ENCODE assay signal across 15 mouse cellular contexts in genomic region chr9:108178391-108178790, GRCm38 (mm10).
"Had no signal": no experiment of that assay in that cellular context is flagged by ENCODE, and none has a peak within 500 bp of the region (broad histone marks: within the 10 kb centered on the region; RNA-seq: fewer than 3 reads in every experiment).

No protein-coding gene starts in this region.

- H3K9me3 ChIP-seq: limb, embryonic 15.5 days; liver, embryonic 12.5 days; midbrain, embryonic 15.5 days; neural tube, embryonic 12.5 days had no signal

- H3K36me3 ChIP-seq: limb, embryonic 15.5 days; liver, embryonic 12.5 days; midbrain, embryonic 15.5 days; neural tube, embryonic 12.5 days had no signal

- H3K4me2 ChIP-seq: limb, embryonic 15.5 days; liver, embryonic 12.5 days; lung, embryonic 14.5 days; midbrain, embryonic 11.5 days; midbrain, embryonic 15.5 days; neural tube, embryonic 12.5 days had no signal

- H3K4me1 ChIP-seq: limb, embryonic 15.5 days; neural tube, embryonic 12.5 days had no signal

- H3K9ac ChIP-seq: limb, embryonic 15.5 days; lung, embryonic 14.5 days; midbrain, embryonic 15.5 days; neural tube, embryonic 12.5 days had no signal

- H3K27ac ChIP-seq: kidney, postnatal 0 days; limb, embryonic 15.5 days; liver, embryonic 12.5 days; midbrain, embryonic 15.5 days; neural tube, embryonic 12.5 days; stomach, postnatal 0 days had no signal

- H3K27me3 ChIP-seq: limb, embryonic 15.5 days; midbrain, embryonic 15.5 days; neural tube, embryonic 12.5 days had no signal

- DNase-seq: kidney, adult 11 months; kidney, adult 9 months; kidney, postnatal 36 days; lung, embryonic 14.5 days; lung, postnatal 10 days; lung, postnatal 4 days; thymus, postnatal 4 days had no signal

- H3K4me3 ChIP-seq: limb, embryonic 15.5 days; liver, embryonic 12.5 days; megakaryocyte, embryonic 14.5 days; midbrain, embryonic 15.5 days; neural tube, embryonic 12.5 days had no signal

- ATAC-seq: liver, embryonic 12.5 days; midbrain, embryonic 15.5 days had no signal
